Mouse (Mus musculus) right cerebral cortex, postnatal 4 days (tissue): ENCODE results near the gene Tmigd3.

Experiments used
- DNase-seq: peaks from one replicate; pipeline ENCODE4 v3.0.0-alpha.2; 2022

Tmigd3 gene

DNA sequence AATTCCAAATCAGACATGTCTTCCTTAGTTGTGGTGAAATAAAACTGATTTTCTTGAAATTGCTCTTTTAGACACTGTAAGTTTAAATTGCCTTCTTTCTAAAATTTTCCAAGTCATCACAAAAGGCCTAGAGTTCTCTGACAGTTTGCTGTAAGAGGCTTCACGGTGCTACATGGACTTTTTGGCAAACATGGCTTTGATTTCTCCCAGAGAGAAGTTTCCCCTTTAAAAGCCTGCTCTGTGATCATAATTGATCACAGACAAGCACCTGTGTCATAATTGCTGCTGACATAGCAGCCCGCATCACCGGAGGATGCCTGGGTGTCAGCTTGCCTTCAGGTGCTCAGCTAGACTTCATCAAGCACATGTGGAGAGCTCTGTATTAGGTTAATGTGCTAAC, at the start of gene Tmigd3, which contains the start of gene Adora3:
Gene Tmigd3 (plus strand): TSS at position 346 of the 400 bp plus-strand sequence.
Gene Adora3 (plus strand): TSS at position 301 of the 400 bp plus-strand sequence.
- no peak for DNase-seq

DNA sequence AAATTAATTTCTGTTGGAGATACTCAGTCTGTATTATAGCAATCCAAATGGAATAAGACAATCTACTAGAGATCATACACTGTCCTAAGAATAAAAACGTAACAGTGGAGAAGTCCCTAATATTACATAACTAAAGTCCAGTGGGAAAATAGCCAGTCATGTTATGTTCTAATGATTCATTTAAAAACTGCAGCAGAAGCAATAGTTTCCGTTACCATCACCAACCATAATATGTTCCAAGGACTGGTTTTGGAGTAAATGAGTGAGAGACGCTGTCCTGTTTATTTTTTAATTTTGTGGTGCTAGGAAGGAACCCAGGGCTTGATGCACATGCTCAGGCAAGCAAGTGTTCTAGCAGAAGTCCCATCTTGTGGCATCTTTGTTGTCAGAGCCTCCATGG, 49.2 kb upstream of the Tmigd3 start:
- no peak for DNase-seq

DNA sequence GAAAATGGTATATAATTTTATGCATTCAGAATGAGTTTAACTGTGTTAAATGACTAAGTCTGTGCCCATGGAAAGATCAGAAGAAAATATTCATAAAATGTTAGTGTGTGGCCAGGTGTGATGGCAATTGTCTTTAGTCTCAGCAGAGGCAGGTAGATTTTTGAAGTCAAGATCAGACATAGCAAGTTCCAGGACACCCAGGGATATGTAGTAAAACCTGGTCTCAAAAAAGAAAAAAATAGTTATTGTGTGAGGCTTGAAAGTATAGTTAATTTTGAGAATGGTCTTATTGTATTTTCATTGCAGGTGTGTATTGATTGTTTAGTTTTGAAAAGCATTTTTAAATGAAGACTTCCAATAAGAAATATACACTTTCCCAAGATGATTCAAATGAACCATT, 47.1 kb upstream of the Tmigd3 start:
- DNase-seq, result no peak

DNA sequence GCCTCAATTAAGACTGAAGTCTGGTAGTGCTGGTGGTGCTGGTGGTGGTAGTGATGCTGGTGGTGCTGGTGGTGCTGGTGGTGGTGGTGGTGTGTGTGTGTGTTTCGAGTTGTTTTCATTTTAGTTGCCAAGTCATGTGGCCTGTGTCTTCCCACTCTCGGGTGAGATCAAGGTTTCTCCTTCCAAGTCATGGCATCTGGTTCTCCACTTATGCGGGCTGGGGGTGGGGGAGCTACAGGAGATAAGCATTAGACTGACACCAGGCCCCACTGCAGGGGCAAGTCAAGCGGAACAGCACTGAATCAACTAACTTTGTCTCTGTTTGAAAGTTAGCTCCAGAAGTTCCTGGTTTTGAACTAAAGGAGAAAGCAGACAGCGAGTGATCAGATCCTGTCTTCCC, 46.6 kb upstream of the Tmigd3 start:
- no peak for DNase-seq

DNA sequence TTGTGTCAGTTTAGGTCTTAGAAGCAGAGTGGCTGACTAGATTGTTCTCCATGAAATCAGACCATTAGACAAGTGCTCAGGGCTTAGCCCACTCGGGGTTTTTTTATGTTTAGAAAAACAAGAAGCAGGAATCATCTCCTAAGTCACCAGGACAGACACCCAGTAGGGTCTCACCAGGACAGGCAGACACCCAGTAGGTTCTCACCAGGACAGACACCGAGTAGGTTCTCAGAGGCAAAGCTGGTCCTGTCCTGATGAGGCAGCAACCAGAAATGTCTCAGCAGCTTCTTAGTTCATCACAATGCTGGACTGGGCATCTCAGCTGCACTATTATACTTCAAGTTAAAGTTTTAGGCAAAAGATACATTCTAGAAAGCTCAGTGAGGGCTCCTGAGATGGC, 46.0 kb upstream of the Tmigd3 start:
- no peak for DNase-seq

DNA sequence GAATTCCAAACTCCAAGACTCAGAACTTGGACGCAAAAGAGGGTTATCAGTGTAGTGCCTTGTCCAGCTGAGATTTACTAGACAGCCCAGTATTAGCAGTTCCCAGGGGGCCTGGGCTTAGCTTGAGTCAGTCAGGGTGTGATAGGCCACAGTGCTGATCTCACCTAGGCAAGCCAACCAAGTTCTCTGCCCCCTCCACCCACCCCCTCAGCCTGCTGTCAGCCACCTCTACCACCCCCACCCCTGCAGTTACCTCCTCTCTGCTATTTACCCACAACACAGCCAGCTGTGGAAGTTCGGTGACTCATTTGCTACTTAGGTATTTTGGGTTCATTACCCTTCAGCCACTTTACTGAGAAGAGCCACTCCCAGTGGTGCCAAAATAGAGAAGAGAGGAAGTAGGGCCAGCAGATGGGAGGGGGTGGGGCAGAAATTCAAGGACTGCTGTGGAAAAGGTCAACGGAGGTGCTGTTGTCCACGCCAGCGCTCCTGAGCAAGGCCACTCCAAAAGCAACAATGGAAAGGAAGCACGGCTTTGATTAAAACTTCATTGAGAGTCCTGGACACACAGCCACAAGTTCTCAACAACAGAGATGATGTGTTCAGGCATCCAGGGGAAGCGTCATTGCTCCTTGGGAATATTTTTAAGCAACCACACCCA, 45.1 kb upstream of the Tmigd3 start:
- DNase-seq, result no peak

DNA sequence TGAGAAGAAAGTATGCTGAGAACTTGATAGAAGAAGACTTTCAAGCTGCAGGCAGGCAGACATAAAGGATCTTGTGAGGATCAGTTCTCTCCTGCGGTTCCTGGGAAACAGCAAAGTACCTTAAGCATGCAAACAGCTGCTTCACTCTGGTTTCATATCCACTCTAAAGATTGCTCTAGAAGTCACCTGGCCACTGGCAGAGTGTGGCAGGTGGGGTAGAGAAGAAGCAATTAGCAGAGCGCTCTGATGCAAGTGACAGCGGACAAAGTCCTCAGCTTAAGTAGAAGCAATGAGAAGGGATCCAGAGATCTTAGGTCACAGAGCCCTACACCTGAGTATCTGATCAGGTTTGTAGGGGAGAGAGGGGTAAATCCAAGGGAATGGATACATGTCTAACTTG, 39.1 kb upstream of the Tmigd3 start:
- DNase-seq, result no peak

DNA sequence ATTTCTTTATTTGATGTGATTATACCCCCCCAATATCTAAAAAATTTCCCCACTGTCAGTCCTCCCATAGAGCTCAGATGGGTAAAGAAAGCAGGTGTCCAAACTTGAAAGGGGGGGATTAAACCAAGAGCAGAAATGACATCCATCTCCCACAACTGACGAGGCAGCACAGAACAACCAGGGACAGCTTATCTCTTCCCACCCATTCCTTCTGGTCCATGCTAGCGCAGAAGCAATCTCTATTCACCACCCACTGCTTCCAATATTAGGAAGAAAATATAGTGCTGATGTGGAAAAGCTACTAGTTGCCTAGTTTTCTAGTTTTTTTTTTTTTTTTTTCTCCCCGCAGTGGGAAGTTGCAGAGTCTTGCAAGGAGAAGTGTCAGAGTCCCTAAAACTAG, 34.8 kb upstream of the Tmigd3 start:
- DNase-seq, result no peak

DNA sequence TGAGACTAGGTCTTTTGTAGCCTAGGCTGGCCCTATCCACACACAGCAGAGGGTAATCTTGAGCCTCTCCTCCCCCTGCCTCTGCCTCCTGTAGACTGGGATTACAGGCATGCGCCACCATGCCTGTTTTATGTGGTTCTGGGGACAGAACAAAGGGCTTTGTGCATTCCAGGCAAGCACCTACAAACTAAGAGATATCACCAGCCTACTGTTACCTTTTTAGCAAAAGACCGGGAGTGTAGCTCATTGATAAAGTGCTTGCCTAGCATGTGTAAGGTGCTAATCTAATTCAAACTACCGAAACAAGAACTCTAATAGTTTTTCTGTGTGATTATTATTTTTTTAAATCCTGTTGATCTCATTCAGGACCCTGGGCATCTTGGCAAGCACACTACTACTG, 33.8 kb upstream of the Tmigd3 start:
- DNase-seq, result no peak

DNA sequence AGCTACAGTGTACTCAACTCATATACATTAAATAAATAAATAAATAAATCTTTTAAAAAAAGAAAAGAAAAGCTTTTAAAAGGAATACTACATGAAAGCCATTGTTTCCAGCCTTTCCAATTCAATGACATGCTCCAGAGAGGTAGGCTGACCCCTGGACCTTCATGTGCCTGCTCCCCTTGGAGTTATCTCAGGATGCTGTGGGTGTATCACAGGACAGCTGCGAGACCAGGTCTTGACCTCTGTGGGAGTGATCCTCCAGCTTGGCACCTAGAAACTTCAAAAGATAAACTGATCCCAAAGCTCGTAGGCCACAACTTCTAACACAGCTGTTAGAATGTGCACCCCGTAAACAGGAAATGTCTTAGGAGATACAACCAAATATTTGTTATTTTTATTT, 32.0 kb upstream of the Tmigd3 start:
- DNase-seq, result no peak

DNA sequence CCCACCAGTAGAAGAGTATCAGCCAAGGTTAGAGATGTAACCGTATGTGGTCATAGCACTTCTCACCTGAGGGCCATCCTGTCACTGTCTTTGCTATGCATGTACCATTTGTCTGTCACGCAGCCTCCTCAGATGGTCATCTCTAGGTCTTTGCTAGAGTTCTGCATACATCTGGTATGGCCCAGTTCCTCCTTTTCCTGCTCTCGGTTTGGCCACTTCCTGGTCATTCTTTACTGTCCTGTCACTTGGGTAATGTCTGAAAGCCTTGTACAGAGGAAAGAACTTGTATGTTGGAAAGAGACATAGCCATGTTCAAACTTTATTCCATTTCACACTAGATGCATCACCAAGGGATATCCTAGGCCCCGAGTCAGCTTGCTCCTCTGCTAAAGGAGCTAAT, 30.9 kb upstream of the Tmigd3 start:
- DNase-seq, result no peak

DNA sequence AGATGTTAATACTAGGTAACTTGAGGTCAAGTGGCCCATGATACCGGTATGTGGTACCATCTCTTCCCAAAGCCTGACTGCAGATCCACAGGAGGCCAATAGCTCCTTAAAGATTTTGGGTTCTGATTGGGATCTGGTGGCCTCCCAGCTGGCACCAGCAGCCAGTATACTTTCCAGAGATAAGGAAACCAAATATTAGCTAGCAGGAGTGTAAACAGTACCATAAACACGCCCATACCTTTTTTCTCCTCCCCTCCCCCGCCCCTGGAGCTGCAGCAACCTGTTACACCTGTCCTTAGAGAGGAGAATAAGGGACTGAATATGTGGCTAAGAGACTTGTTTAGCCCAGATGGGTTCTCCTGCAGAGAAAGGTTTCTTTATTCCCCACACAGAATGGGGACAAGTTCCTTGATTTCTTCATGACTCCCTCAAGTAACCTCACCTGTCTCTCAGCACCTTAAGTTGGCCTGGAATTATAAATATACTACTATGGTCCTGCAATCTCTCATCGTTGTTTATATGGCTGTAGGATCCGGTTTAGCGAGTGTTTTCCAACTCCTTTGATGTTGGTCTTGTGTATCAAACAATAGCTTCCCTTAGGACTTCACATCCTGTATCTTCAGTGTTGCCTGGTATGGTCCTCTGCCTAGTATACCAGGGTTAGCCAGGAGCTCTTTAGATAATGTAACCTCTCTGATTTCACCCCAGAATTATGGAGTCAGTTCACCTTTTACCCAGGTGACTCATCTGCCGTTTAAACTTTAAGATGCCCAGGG, 24.2 kb upstream of the Tmigd3 start:
- no peak for DNase-seq

DNA sequence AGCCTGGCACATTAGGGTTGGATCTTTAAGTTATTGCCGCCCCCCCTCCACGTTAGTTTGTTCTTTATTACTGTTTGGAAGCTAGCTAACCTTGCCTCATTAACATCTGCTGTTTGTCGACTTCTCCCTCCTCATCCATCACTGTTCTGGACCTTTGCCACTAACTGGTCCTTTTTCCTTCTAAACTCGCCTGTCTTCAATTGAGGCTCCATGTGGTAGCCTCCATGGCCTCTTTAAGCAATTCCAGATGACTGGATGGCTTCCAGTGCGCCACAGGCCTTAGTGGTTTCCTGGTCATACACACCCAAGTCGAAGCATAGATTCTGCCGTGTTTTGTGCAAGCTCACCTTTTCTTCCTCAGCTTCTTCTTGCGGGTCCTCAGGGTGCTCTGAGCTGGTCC, 16.9 kb upstream of the Tmigd3 start:
- no peak for DNase-seq

DNA sequence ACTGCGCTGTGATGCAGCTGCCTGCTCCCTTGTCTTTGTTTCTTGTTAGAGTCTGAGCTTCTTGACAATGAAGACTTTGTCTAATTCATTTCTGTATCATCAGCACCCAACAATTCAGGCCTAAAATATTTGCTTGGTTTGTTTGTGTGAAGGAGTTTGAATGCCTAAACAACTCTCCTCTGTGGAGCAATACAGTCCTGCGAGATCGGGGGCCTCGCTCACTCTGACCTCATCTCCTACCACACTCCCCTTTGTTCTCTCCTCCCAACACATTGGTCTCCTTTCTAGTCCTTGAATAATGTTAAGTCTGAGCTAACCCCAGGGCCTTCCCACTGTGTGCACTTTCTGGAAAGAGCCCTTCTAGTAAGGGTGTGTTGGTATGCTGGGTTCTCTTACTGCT, 15.9 kb upstream of the Tmigd3 start:
- no peak for DNase-seq

DNA sequence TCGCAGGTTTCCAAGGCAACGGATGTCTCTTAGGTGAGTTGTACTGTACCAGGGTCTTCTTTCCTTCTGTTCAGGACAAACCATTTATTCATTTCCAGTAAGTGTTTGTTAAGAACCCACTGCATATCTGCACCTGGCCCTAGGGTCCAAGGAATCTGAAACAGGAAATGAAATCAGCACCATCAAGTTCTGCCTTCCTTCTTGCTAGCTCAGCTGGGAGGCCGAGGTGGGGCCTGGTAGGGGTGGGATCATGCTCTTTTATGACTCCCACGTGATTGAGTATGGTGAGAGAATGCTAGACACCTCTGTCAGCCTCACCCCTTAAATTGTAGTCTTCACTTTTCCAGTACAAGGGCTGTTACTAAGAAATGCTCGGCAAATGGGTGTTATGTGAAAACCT, 13.2 kb upstream of the Tmigd3 start:
- no peak for DNase-seq

DNA sequence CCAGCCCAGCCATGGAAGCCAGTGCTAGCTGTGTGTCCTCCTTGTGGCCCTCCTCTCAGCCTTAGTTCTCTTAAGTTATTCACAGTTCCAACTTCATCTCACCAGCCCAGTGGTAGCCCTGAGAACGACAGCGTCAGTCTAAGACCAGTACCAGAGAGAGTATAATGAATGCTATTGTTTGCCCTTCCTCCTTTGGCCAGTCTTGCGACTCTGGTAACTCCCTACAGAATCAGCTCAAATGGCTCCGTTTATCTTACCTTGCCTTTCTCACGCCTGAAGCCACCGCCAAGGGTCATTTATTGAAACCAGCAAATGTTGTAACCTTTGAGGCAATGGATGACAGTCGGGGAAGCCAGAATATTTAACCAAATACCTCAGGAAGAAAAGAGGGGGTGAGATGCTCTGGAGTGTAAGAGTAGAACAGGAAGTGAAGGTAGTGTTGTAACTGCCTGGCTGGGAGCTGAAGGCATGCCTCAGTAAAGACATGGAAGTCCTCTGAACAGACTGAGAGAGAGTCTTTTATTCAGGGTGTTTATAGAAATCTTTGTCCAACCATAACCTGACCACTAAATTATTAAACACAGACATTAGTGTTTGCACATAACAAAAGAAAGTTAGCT, 8.8 kb upstream of the Tmigd3 start:
- no peak for DNase-seq

DNA sequence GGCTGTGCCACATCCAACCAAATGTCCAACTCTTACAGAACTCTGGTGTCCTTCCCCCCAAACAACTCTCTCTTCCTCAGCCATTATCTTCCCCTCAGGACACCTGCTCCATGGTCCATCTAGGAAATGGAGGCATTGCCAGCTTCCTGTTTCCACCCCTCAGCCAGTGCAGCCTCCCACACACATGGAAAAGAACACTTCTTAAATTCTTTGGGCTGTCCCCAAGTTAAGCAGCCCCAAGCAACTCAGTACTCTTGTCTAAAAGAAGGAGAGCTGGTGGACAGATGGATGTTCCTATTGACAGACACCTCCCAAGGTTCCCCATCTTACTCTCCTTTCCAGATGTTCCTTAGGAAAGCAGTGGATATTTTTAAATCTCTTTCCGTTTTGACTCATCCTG, 6.6 kb upstream of the Tmigd3 start:
- DNase-seq, result no peak

DNA sequence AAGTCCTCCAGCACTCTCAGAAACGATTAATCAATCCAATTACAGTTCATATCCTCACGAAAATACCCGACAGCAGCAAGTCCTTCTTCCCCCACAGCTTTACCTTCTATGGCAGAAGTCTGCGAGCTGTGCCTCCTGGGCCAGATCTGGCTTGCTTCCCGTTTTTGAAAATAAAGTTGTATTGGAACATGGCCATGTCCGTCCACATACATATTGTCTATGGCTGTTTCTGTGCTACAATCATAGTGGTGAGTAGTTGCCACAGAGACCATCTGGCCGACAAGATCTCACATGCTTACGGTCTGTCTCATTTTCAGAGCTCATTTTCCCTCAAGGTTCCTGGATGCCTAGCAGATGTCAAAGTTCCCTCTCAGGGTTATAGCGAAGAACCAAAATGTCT, 5.6 kb upstream of the Tmigd3 start:
- DNase-seq, result no peak

DNA sequence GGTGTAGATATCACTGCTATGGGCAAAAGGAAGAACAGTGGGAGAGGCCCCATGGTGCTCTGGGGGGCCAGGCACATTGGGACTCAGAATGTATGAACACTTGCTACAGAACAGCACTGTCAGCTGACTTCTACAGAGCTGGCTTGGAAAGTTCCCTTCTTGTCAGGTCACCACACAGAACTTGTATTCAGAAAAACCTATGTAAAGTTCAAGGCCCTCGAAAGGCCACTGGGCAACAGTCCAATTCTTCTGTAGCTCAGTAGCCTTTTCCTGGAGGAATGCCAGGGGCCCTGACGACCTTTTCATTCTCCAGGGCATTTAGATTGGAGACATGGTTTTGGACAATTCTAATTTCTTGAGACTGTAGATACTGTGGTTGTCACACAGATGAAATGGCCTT, 2.6 kb upstream of the Tmigd3 start:
- no peak for DNase-seq

DNA sequence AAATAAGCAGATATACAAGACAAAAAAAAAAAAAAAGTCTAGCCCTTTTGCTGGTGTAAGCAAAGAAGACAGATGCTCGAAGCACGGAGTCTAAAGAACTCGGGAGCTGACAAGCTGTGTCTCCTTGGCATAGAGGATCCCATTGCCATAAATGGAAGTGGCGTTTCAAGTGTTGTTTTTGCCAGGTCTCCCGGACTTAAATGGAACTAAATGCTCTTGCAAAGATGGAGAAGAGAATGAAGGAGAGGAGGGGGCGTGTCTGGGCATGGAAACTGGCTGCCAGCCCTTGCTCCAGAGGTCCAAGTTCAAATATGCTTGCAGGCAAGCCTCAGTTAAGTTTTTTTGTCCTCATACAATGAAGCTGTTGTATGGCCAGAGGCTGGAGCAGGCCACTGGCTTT, 1.3 kb downstream of the Tmigd3 start:
- DNase-seq, result no peak

DNA sequence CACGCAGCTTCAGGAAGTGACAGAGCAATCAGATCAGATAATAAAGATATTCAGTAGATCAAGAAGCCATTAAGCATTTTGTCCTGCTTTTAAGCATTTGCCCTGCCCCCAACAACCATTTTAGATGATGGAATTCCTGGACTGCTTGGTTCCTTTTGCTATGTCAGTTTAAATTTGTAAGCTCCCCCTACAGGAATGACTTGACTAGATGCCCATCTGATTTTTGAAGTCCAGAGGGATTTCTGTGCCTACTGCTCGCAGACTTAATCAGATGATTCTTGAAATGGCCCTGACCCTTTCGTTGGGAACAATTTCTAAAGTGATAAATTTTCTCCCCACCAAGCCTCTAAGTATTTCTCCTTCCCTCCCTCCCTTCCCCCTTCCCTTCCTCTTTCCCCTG, 1.9 kb downstream of the Tmigd3 start:
- no peak for DNase-seq

DNA sequence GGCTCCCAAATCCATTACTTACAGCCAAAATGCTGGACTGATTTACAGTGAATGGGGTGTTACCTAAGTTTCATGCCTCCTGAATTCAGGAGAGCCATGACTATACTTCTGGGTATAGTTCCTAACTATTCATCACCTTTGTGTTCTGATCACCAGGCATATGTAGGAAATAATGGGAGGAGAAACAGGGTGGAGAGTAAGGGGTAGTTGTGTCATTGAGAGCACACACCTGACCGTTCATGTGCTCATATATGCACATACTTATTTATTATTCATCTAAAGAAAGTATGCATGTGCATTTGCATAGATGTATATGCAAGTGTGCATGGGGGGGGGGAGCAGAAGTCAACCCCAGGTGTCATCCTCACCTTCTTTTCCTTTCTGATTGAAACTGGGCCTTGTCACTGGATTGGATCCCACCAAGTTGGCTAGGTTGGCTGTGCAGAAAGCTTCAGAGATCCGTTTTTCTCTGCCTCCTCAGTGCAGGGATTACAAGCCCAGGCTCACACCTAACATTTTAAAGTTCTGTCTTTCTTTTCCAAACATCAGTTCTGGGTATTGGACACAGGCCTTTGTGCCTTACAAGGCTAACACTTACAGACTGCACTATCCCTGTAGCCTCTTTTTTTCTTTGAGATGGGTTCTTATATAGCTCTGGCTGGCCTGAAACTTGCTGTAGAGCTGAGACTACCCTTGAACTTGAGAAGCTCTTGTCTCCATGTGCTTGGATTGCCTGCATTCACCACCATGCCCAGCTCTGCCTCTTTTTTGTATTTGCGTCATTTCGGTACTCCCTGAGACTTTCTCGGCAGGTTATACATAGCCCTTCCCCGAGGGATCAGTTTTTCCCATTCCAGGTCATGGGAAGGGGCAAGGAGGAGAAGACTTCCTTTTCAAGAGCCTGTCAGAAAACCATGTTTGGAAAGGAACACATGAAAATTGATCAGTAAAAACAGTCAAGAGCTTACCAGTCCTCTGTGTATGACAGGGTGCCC, 3.0 kb downstream of the Tmigd3 start:
- no peak for DNase-seq

DNA sequence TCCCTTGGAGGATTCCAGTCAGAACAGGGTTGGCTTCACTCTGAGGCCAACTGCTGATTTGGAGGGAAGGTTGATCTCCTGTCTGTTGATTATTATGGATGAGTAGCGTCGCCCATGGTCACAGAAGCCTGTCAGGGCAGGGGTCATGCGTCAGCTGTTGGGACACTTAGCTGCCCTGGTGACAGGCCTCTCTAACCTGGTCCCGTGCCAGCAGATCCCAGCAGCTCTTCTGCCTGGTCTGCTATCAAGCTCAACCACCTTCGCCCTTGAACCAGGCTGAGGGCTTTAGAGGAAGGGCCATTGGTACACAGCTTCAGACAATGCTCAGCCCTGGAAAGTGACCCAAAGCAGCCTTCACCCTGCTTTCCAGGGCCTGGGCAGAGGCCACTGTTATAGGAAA, 5.3 kb downstream of the Tmigd3 start:
- DNase-seq, result no peak
